Mouse (Mus musculus) MEL (cell line): ENCODE results near the gene Ostc.

ENCODE experiments used
- CTCF ChIP-seq, 3 experiments: IDR thresholded peaks in 2 of 3; conservative IDR thresholded peaks in 1 of 3; 2 replicates each; pipeline ENCODE4 v1.5.1; 2011 to 2012; ENCODE audit warnings: low read length in 3 of 3, low read depth in 2 of 3, mild to moderate bottlenecking in 2 of 3, improper control_type of control experiment in 1 of 3, inconsistent platforms in 1 of 3, mixed read lengths in 1 of 3, moderate library complexity in 1 of 3; ENCODE audit not compliant: control insufficient read depth in 1 of 3, insufficient read depth in 1 of 3, poor library complexity in 1 of 3, severe bottlenecking in 1 of 3
- EP300 ChIP-seq, 2 experiments: IDR thresholded peaks; 2 replicates each; pipeline ENCODE4 v1.6.1; 2011; ENCODE audit warnings: improper control_type of control experiment in 2 of 2, low read length in 2 of 2, low read depth in 1 of 2, mild to moderate bottlenecking in 1 of 2
- KAT2A ChIP-seq: conservative IDR thresholded peaks from 2 replicates; pipeline ENCODE4 v1.6.1; 2012; ENCODE audit warnings: low read depth, low read length, improper control_type of control experiment, inconsistent platforms
- MAZ ChIP-seq: IDR thresholded peaks from 2 replicates; pipeline ENCODE4 v1.6.1; 2012; ENCODE audit warnings: low read depth, mild to moderate bottlenecking, inconsistent platforms, low read length, improper control_type of control experiment
- NELFE ChIP-seq: IDR thresholded peaks from 2 replicates; pipeline ENCODE4 v1.6.1; 2011; ENCODE audit warnings: low read depth, low read length, improper control_type of control experiment
- POLR2A ChIP-seq, 2 experiments: IDR thresholded peaks; 2 replicates each; pipeline ENCODE4 v1.6.1; 2011 to 2012; ENCODE audit warnings: low read length in 2 of 2, mild to moderate bottlenecking in 2 of 2, control low read depth in 1 of 2, improper control_type of control experiment in 1 of 2, low read depth in 1 of 2, moderate library complexity in 1 of 2; ENCODE audit not compliant: control insufficient read depth in 1 of 2, insufficient read depth in 1 of 2, poor library complexity in 1 of 2
- RAD21 ChIP-seq: IDR thresholded peaks from 2 replicates; pipeline ENCODE4 v1.6.1; 2011; ENCODE audit warnings: mild to moderate bottlenecking, low read depth, low read length, improper control_type of control experiment
- SMC3 ChIP-seq: IDR thresholded peaks from 2 replicates; pipeline ENCODE4 v1.6.1; 2011; ENCODE audit warnings: low read depth, low read length, improper control_type of control experiment
- TAL1 ChIP-seq: IDR thresholded peaks from 2 replicates; pipeline ENCODE4 v1.6.1; 2012; ENCODE audit warnings: mild to moderate bottlenecking, inconsistent platforms, low read length, moderate library complexity, mixed read lengths
- TBP ChIP-seq: IDR thresholded peaks from 2 replicates; pipeline ENCODE4 v1.8.0; 2011; ENCODE audit warnings: low read depth, low read length, improper control_type of control experiment
- ZKSCAN1 ChIP-seq: IDR thresholded peaks from 2 replicates; pipeline ENCODE4 v1.6.1; 2012; ENCODE audit warnings: low read depth, mild to moderate bottlenecking, inconsistent platforms, low read length, improper control_type of control experiment, moderate library complexity
- ZMIZ1 ChIP-seq: IDR thresholded peaks from 2 replicates; pipeline ENCODE4 v1.6.1; 2012; ENCODE audit warnings: low read depth, mild to moderate bottlenecking, inconsistent platforms, low read length, improper control_type of control experiment, moderate library complexity
- ZNF384 ChIP-seq: IDR thresholded peaks from 2 replicates; pipeline ENCODE4 v1.6.1; 2012; ENCODE audit warnings: low read depth, mild to moderate bottlenecking, inconsistent platforms, low read length, improper control_type of control experiment

DNA sequence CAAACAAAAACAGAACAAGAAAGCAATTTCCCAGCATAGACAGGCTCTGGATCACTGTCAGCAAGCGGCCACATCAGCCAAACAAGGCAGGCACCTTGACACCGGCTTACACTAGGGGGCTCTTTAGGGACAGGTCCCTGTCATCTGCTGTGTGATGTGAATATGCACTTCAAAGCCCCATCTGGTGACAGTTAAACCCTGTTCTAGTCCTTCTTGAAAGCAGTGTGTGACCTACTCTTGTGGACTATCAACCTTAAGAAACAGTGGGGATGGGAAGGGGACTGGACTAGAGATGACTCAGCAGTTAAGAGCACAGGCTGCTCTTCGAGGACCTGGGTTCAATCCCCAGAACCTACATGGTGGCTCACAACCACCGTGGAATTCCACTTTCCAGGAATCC, 11.6 kb downstream of the Ostc start:
- TF ChIP-seq SMC3 (no peak), RAD21 (no peak), CTCF (IDR thresholded peaks at IDR 0.05 in 2 of 3, conservative IDR thresholded peaks at IDR 0.05 in 1 of 3; ENCODE audit: control insufficient read depth in 1 of 3, insufficient read depth in 1 of 3, low read depth in 2 of 3, low read length in 3 of 3, poor library complexity in 1 of 3, severe bottlenecking in 1 of 3) (no peak), POLR2A (IDR thresholded peaks at IDR 0.05; ENCODE audit: control insufficient read depth in 1 of 2, insufficient read depth in 1 of 2, low read depth in 1 of 2, low read length in 2 of 2, poor library complexity in 1 of 2) (no peak), EP300 (IDR thresholded peaks at IDR 0.05; ENCODE audit: low read depth in 1 of 2, low read length in 2 of 2) (no peak), NELFE (no peak), ZNF384 (no peak), TAL1 (no peak), MAZ (no peak), ZMIZ1 (no peak), KAT2A (no peak), ZKSCAN1 (no peak), TBP (no peak)
